Mouse (Mus musculus): ENCODE results near the gene Snapc5. TPM values are rescaled to one million over a fixed set of nuclear protein-coding genes. Genes with fewer than 3 reads are reported as not detected.

The Snapc5 gene
- total and polyA plus RNA-seq, 3 experiments = 4.4 to 40.4 (median 14.0) TPM

GRCm38 (mm10) chr9:64172145-64172815 is 6.8 kb upstream of the Snapc5 start:
- peaks cover 59% of the 10 kb centered on the region for H3K36me3 ChIP-seq (replicated peaks)
- H3K4me1 ChIP-seq (ENCODE audit: insufficient read depth, low read depth, low read length) = peaks cover 42% of the 10 kb centered on the region
- no peak for DNase-seq (ENCODE audit: low spot score)
- TF ChIP-seq GATA2 (IDR thresholded peaks at IDR 0.05; ENCODE audit: borderline replicate concordance, low read depth, low read length) = no peak
- TF ChIP-seq TAL1 (conservative IDR thresholded peaks at IDR 0.05; ENCODE audit: low read depth, low read length) = no peak
- TF ChIP-seq GATA1 (IDR thresholded peaks at IDR 0.05; ENCODE audit: borderline replicate concordance, low read length) = no peak
- TF ChIP-seq CTCF (IDR thresholded peaks at IDR 0.05; ENCODE audit: low read depth, low read length) = no peak
- no peaks in the 10 kb centered on the region for H3K27me3 ChIP-seq (ENCODE audit: insufficient read depth, low read length)
- no peak for ATAC-seq (ENCODE audit: extremely low read depth, insufficient number of reproducible peaks, low FRiP score, poor library complexity, severe bottlenecking)
- peak overlapping the region; percentile 82 for H3K4me3 ChIP-seq (ENCODE audit: low read depth, low read length)
- H3K9me3 ChIP-seq (replicated peaks) = no peaks in the 10 kb centered on the region

GRCm38 (mm10) chr9:64172816-64173665 is 6.0 kb upstream of the Snapc5 start, which contains the start of the genes Zwilch and Rpl4:
Zwilch (minus strand) TSS chr9:64173104.
Rpl4 (plus strand) TSS chr9:64173375.
- peak; percentile 61 for ATAC-seq (ENCODE audit: extremely low read depth, insufficient number of reproducible peaks, low FRiP score, poor library complexity, severe bottlenecking)
- peaks cover 44% of the 10 kb centered on the region for H3K4me1 ChIP-seq (ENCODE audit: insufficient read depth, low read depth, low read length)

GRCm38 (mm10) chr9:64173666-64174220 is 5.3 kb upstream of the Snapc5 start:
- Histone ChIP-seq H3K27me3 (ENCODE audit: insufficient read depth, low read length) (no peaks in the 10 kb centered on the region), H3K9me3 (replicated peaks) (no peaks in the 10 kb centered on the region), H3K4me3 (ENCODE audit: low read depth, low read length) (peak overlapping the region; percentile 82), H3K4me1 (ENCODE audit: insufficient read depth, low read depth, low read length) (peaks cover 48% of the 10 kb centered on the region), H3K36me3 (replicated peaks) (peaks cover 58% of the 10 kb centered on the region)
- TF ChIP-seq GATA2 (IDR thresholded peaks at IDR 0.05; ENCODE audit: borderline replicate concordance, low read depth, low read length) (no peak), POLR2AphosphoS5 (IDR thresholded peaks at IDR 0.05; ENCODE audit: insufficient replicate concordance, low read depth, low read length) (no peak), CTCF (IDR thresholded peaks at IDR 0.05; ENCODE audit: low read depth, low read length) (no peak), GATA1 (IDR thresholded peaks at IDR 0.05; ENCODE audit: borderline replicate concordance, low read length) (no peak)
- no peak for DNase-seq (ENCODE audit: low spot score)
- no peak for ATAC-seq (ENCODE audit: extremely low read depth, insufficient number of reproducible peaks, low FRiP score, poor library complexity, severe bottlenecking)

More at GRCm38 (mm10) chr9:64172816-64173665, 6.0 kb upstream of the Snapc5 start, which contains the start of the genes Zwilch and Rpl4:
- Histone ChIP-seq H3K27me3 (ENCODE audit: insufficient read depth, low read length) (no peaks in the 10 kb centered on the region), H3K36me3 (replicated peaks) (peaks cover 59% of the 10 kb centered on the region), H3K4me3 (ENCODE audit: low read depth, low read length) (peak within 1 kb of the TSS; percentile 82), H3K9me3 (replicated peaks) (no peaks in the 10 kb centered on the region)
- peak; percentile 56; the same call in 1 of the 2 replicates for TF ChIP-seq POLR2AphosphoS5 (IDR thresholded peaks at IDR 0.05; ENCODE audit: insufficient replicate concordance, low read depth, low read length)
- TF ChIP-seq TAL1 (conservative IDR thresholded peaks at IDR 0.05; ENCODE audit: low read depth, low read length) = no peak
- no peak for TF ChIP-seq CTCF (IDR thresholded peaks at IDR 0.05; ENCODE audit: low read depth, low read length)
- peak; percentile 33 for DNase-seq (ENCODE audit: low spot score)

- H3K4me1 ChIP-seq (ENCODE audit: insufficient read depth, low read depth, low read length) = peaks cover 48% of the 10 kb centered on the region
Observed at GRCm38 (mm10) chr9:64174341-64174740, 4.7 kb upstream of the Snapc5 start.

GRCm38 (mm10) chr9:64174766-64175165 is 4.3 kb upstream of the Snapc5 start:
- DNase-seq (ENCODE audit: low spot score) = no peak
- H3K36me3 ChIP-seq (replicated peaks) = peaks cover 57% of the 10 kb centered on the region
- no peaks in the 10 kb centered on the region for H3K27me3 ChIP-seq (ENCODE audit: insufficient read depth, low read length)
- no peaks in the 10 kb centered on the region for H3K9me3 ChIP-seq (replicated peaks)
- TF ChIP-seq GATA2 (IDR thresholded peaks at IDR 0.05; ENCODE audit: borderline replicate concordance, low read depth, low read length) (no peak), CTCF (IDR thresholded peaks at IDR 0.05; ENCODE audit: low read depth, low read length) (no peak), POLR2AphosphoS5 (IDR thresholded peaks at IDR 0.05; ENCODE audit: insufficient replicate concordance, low read depth, low read length) (no peak), GATA1 (IDR thresholded peaks at IDR 0.05; ENCODE audit: borderline replicate concordance, low read length) (no peak), TAL1 (conservative IDR thresholded peaks at IDR 0.05; ENCODE audit: low read depth, low read length) (no peak)
- H3K4me1 ChIP-seq (ENCODE audit: insufficient read depth, low read depth, low read length) = peaks cover 51% of the 10 kb centered on the region
- no peak for ATAC-seq (ENCODE audit: extremely low read depth, insufficient number of reproducible peaks, low FRiP score, poor library complexity, severe bottlenecking)
- H3K4me3 ChIP-seq (ENCODE audit: low read depth, low read length) = peak overlapping the region; percentile 82

More at GRCm38 (mm10) chr9:64174341-64174740, 4.7 kb upstream of the Snapc5 start:
- Histone ChIP-seq H3K27me3 (ENCODE audit: insufficient read depth, low read length) (no peaks in the 10 kb centered on the region), H3K4me3 (ENCODE audit: low read depth, low read length) (peak overlapping the region; percentile 82), H3K36me3 (replicated peaks) (peaks cover 58% of the 10 kb centered on the region), H3K9me3 (replicated peaks) (no peaks in the 10 kb centered on the region)
- TF ChIP-seq GATA1 (IDR thresholded peaks at IDR 0.05; ENCODE audit: borderline replicate concordance, low read length) (no peak), GATA2 (IDR thresholded peaks at IDR 0.05; ENCODE audit: borderline replicate concordance, low read depth, low read length) (no peak), TAL1 (conservative IDR thresholded peaks at IDR 0.05; ENCODE audit: low read depth, low read length) (no peak), POLR2AphosphoS5 (IDR thresholded peaks at IDR 0.05; ENCODE audit: insufficient replicate concordance, low read depth, low read length) (no peak), CTCF (IDR thresholded peaks at IDR 0.05; ENCODE audit: low read depth, low read length) (no peak)
- no peak for DNase-seq (ENCODE audit: low spot score)
- no peak for ATAC-seq (ENCODE audit: extremely low read depth, insufficient number of reproducible peaks, low FRiP score, poor library complexity, severe bottlenecking)

- no peaks in the 10 kb centered on the region for H3K9me3 ChIP-seq (replicated peaks)
- H3K4me1 ChIP-seq (ENCODE audit: insufficient read depth, low read depth, low read length) = peaks cover 54% of the 10 kb centered on the region
- no peak for DNase-seq (ENCODE audit: low spot score)
- 0 out of 2 replicates have a peak, but pooled peaks have one; percentile 4 for TF ChIP-seq CTCF (IDR thresholded peaks at IDR 0.05; ENCODE audit: low read depth, low read length)
- TF ChIP-seq GATA1 (IDR thresholded peaks at IDR 0.05; ENCODE audit: borderline replicate concordance, low read length) = no peak
- TF ChIP-seq TAL1 (conservative IDR thresholded peaks at IDR 0.05; ENCODE audit: low read depth, low read length) = no peak
- no peak for TF ChIP-seq GATA2 (IDR thresholded peaks at IDR 0.05; ENCODE audit: borderline replicate concordance, low read depth, low read length)
- TF ChIP-seq POLR2AphosphoS5 (IDR thresholded peaks at IDR 0.05; ENCODE audit: insufficient replicate concordance, low read depth, low read length) = peak; percentile 55; the same call in 1 of the 2 replicates
- no peaks in the 10 kb centered on the region for H3K27me3 ChIP-seq (ENCODE audit: insufficient read depth, low read length)
- peak overlapping the region; percentile 82 for H3K4me3 ChIP-seq (ENCODE audit: low read depth, low read length)
- ATAC-seq (ENCODE audit: extremely low read depth, insufficient number of reproducible peaks, low FRiP score, poor library complexity, severe bottlenecking) = no peak
- H3K36me3 ChIP-seq (replicated peaks) = peaks cover 60% of the 10 kb centered on the region
Observed at GRCm38 (mm10) chr9:64175378-64175777, 3.7 kb upstream of the Snapc5 start.
